Mouse (Mus musculus) c-Kit-positive CD71-positive TER-119-positive erythroid progenitor cells, embryonic 14.5 days (primary cell): ENCODE data around the gene Zfp239.

ENCODE experiments used
- DNase-seq: peaks from one replicate; pipeline ENCODE4 v3.0.0-alpha.2; 2013; ENCODE audit warnings: low spot score

Gene Zfp239

DNA sequence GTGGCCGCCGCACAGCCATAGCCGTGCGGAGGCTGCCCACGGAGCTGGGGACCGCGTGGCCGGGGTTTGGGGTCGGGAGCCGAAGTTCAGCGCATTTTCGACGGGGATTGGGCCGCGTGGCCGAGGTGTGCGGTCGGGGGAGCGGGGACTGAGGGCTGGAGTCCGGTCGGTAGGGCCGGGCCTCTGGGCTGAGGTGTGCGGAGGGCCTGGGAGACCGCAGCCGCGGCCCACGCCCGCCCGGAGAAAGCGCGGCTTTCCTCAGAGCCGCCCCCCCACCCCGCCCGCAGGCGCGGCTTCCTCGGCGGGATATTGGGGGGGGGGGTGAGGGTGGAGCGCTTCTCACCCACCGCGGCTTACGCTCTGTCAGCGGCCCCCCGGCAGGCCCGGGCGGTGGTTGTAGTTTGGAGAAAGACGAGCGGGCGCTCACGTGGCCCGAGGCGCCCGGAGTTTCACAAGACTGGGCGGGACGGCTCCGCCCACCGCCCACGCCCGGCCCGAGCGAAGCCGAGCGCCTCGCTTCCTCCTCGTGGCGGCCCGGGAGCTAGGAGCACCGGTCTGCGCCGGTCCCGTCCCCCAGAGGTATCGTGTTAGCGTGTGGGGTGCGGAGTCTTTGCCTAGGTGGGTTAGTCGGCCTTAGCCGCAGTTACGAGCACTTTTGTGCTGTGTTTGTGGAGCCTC lies 45.5 kb downstream of the Zfp239 start:
- DNase-seq = peak; percentile 88

- no peak for DNase-seq
Observed at GRCm38 (mm10) chr6:117907979-117908355, 46.1 kb downstream of the Zfp239 start.

GRCm38 (mm10) chr6:117908424-117908900 lies 46.6 kb downstream of the Zfp239 start:
- no peak for DNase-seq

DNA sequence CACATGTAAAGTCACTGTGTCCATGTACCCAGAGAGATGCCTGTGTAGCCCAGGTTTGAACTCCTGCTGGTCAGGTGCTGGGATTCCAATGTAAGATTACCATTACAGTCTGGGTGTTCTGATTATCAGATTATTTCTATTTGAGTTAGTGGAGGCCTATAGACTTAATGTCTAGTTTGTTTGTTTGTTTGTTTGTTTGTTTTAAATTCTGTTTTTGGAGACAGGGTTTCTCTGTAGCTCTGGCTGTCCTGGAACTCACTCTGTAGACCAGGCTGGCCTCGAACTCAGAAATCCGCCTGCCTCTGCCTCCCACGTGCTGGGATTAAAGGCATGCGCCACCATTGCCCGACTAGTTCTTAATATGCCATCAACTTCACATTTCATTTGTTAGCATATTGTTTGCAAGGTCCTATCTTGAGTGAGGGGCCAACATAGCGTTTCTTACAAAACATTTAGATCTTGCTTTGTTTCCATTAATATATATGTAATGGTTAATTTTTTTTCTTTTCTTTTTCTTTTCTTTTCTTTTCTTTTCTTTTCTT lies 48.3 kb downstream of the Zfp239 start:
- DNase-seq = no peak

DNA sequence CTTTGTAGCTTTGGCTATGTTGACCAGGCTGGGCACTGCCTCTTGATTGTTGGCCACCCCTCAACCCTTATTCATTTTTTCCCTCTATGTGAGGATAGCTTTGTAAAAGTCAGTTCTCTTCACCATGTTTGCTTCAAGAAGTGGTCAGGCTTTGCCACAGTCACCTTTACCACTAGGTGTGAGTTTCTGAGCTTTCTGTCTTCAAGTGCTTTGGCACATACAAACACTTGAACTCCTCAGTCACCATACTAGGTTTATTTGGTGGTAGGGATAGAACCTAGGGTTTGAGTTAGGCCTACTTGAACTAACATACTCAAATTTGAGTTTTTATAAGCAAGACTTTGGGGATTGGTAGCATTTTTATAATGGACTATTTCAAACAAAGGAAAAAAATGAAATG lies 52.6 kb downstream of the Zfp239 start:
- no peak for DNase-seq

GRCm38 (mm10) chr6:117916205-117916736 lies 54.4 kb downstream of the Zfp239 start:
- DNase-seq = no peak

GRCm38 (mm10) chr6:117916737-117917426 lies 55.0 kb downstream of the Zfp239 start:
- peak; percentile 89 for DNase-seq

GRCm38 (mm10) chr6:117917576-117917975 lies 55.7 kb downstream of the Zfp239 start:
- peak; percentile 73 for DNase-seq

DNA sequence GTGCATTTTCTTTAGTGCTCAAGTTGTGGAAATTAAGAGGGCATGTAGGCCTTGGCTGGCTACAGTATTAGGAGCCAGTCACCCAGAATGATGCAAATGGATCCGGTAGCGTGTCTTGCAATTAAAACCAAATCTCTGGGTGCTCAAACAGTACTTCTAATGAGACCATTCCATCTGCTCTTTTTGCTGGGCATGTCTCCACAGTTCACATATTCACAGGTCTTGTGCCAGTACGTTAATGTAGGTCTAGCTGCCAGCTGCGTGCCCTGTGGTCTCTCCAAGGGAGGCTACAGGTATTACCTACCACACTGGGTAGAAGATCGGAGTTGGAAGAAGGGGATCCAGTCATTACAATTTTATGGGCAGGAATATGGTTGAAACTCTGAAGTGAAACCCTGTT lies 56.1 kb downstream of the Zfp239 start:
- DNase-seq = no peak

DNA sequence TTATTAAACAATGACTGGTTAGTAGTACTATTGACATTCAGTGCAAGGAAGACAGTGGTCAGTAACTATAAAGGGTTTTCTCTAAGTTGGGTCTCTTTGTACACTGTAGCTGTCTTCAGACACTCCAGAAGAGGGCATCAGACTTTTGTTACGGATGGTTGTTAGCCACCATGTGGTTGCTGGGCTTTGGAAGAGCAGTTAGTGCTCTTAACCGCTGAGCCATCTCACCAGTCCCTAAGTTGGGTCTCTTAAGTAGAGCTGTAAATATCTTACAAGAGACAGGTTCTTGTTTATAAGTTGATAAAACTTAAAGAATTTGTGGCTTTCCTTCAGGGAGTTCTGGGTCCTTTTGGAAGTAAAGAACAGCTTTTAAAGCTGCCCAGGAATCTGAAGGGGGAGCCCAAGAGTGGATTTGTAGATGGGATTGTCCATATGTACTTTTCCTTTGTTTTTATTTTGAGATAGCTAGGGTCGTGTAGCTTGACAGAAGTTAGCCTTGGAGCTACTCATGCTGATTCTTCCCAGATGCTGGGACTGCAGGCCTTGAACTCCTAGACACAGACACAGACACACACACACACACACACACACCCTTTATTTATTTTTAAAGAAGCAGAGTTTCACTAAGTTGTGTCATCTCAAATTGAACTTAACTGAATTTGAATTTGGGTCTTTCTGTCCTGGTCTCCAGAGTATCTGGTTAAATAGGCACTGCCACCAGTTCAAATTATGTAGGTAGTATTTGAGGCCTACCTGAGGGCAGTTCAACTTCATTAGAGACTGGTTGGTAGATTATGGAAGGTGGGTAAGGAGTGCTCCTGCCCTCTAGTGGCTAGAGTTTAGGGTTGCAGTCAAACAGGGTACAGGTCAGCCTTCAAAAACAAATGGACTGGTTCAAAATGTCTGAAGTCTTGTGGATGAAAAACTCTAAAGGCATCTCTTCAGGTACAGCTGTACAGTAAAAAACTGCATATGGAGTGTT lies 59.0 kb downstream of the Zfp239 start:
- DNase-seq = no peak

GRCm38 (mm10) chr6:117922041-117922440 lies 60.1 kb downstream of the Zfp239 start:
- DNase-seq = no peak
